Mouse (Mus musculus): ENCODE results near the gene Cpm. TPM values are rescaled to one million over a fixed set of nuclear protein-coding genes. Genes with fewer than 3 reads are reported as not detected.

The Cpm gene
- polyA plus RNA-seq, 1 experiment from 2014 or later = 49.3 TPM

GRCm38 (mm10) chr10:117707114-117707838 is 78.0 kb downstream of the Cpm start:
- no peaks in the 10 kb centered on the region for H3K27me3 ChIP-seq
- peaks cover 15% of the 10 kb centered on the region for H3K4me1 ChIP-seq
- 89% methylated on average over 2 of the region's 2 CpGs for WGBS
- no peak for ATAC-seq (ENCODE audit: borderline replicate concordance, extremely low read depth, low FRiP score, low TSS enrichment)
- H3K9me3 ChIP-seq = no peaks in the 10 kb centered on the region
- H3K9ac ChIP-seq = no peak overlapping the region
- no peak overlapping the region for H3K4me2 ChIP-seq
- no peak overlapping the region for H3K27ac ChIP-seq
- H3K36me3 ChIP-seq = peaks cover 51% of the 10 kb centered on the region
- no peak overlapping the region for H3K4me3 ChIP-seq

GRCm38 (mm10) chr10:117708376-117708775 is 79.1 kb downstream of the Cpm start:
- 94% methylated on average over 2 of the region's 2 CpGs for WGBS
- peaks cover 15% of the 10 kb centered on the region for H3K4me1 ChIP-seq
- H3K9me3 ChIP-seq = no peaks in the 10 kb centered on the region
- peaks cover 42% of the 10 kb centered on the region for H3K36me3 ChIP-seq
- H3K4me2 ChIP-seq = no peak overlapping the region
- H3K27ac ChIP-seq = no peak overlapping the region
- no peak overlapping the region for H3K9ac ChIP-seq
- H3K27me3 ChIP-seq = no peaks in the 10 kb centered on the region
- no peak overlapping the region; the same call in 1 of the 2 replicates for H3K4me3 ChIP-seq
- ATAC-seq (ENCODE audit: borderline replicate concordance, extremely low read depth, low FRiP score, low TSS enrichment) = no peak

- no peaks in the 10 kb centered on the region for H3K9me3 ChIP-seq
- ATAC-seq (ENCODE audit: borderline replicate concordance, extremely low read depth, low FRiP score, low TSS enrichment) = no peak
- H3K9ac ChIP-seq = peak overlapping the region; percentile 10; the same call in 1 of the 2 replicates
- peak overlapping the region; percentile 84 for H3K4me3 ChIP-seq
- peaks cover 37% of the 10 kb centered on the region for H3K36me3 ChIP-seq
- peak overlapping the region; percentile 66 for H3K4me2 ChIP-seq
- H3K27me3 ChIP-seq = no peaks in the 10 kb centered on the region
- 77% methylated on average over 9 of the region's 9 CpGs for WGBS
- peaks cover 15% of the 10 kb centered on the region for H3K4me1 ChIP-seq
- no peak overlapping the region for H3K27ac ChIP-seq
Observed at GRCm38 (mm10) chr10:117708856-117709255, 79.6 kb downstream of the Cpm start.

GRCm38 (mm10) chr10:117709326-117709830 is 80.1 kb downstream of the Cpm start:
- 33% methylated on average over 12 of the region's 12 CpGs for WGBS
- Histone ChIP-seq H3K4me3 (peak overlapping the region; percentile 84), H3K9me3 (no peaks in the 10 kb centered on the region), H3K27me3 (no peaks in the 10 kb centered on the region), H3K27ac (peak overlapping the region; percentile 95), H3K9ac (peak overlapping the region; percentile 99), H3K4me2 (peak overlapping the region; percentile 66), H3K36me3 (peaks cover 32% of the 10 kb centered on the region), H3K4me1 (peaks cover 15% of the 10 kb centered on the region)
- no peak for ATAC-seq (ENCODE audit: borderline replicate concordance, extremely low read depth, low FRiP score, low TSS enrichment)

- Histone ChIP-seq H3K4me1 (peaks cover 15% of the 10 kb centered on the region), H3K9ac (peak overlapping the region; percentile 99), H3K27me3 (no peaks in the 10 kb centered on the region), H3K4me3 (peak overlapping the region; percentile 84), H3K36me3 (peaks cover 26% of the 10 kb centered on the region), H3K4me2 (peak overlapping the region; percentile 66), H3K9me3 (no peaks in the 10 kb centered on the region), H3K27ac (peak overlapping the region; percentile 95)
- WGBS = under 1% methylated on average over 60 of the region's 71 CpGs
- peak; percentile 84 for ATAC-seq (ENCODE audit: borderline replicate concordance, extremely low read depth, low FRiP score, low TSS enrichment)
Observed at GRCm38 (mm10) chr10:117709930-117710603, 80.8 kb downstream of the Cpm start.

- ATAC-seq (ENCODE audit: borderline replicate concordance, extremely low read depth, low FRiP score, low TSS enrichment) = peak; percentile 93
- no peaks in the 10 kb centered on the region for H3K27me3 ChIP-seq
- H3K4me2 ChIP-seq = peak within 1 kb of the TSS; percentile 67
Observed at GRCm38 (mm10) chr10:117710604-117711141, 81.4 kb downstream of the Cpm start, which contains the start of gene Mdm2. TSS of gene Mdm2 (minus strand) at chr10:117710758.

GRCm38 (mm10) chr10:117711408-117711807 is 82.1 kb downstream of the Cpm start:
- H3K4me3 ChIP-seq = peak overlapping the region; percentile 84
- ATAC-seq (ENCODE audit: borderline replicate concordance, extremely low read depth, low FRiP score, low TSS enrichment) = no peak
- 64% methylated on average over 5 of the region's 5 CpGs for WGBS
- no peaks in the 10 kb centered on the region for H3K27me3 ChIP-seq
- H3K36me3 ChIP-seq = peaks cover 18% of the 10 kb centered on the region
- no peaks in the 10 kb centered on the region for H3K9me3 ChIP-seq
- H3K27ac ChIP-seq = peak overlapping the region; percentile 64; the same call in 1 of the 2 replicates
- peak overlapping the region; percentile 99; the same call in 1 of the 2 replicates for H3K9ac ChIP-seq
- H3K4me2 ChIP-seq = peak overlapping the region; percentile 67
- peaks cover 15% of the 10 kb centered on the region for H3K4me1 ChIP-seq

More at GRCm38 (mm10) chr10:117710604-117711141, 81.4 kb downstream of the Cpm start, which contains the start of gene Mdm2:
- H3K27ac ChIP-seq = peak within 1 kb of the TSS; percentile 95
- H3K9me3 ChIP-seq = no peaks in the 10 kb centered on the region
- H3K4me3 ChIP-seq = peak within 1 kb of the TSS; percentile 84
- peak within 1 kb of the TSS; percentile 99 for H3K9ac ChIP-seq
- H3K4me1 ChIP-seq = peaks cover 15% of the 10 kb centered on the region
- peaks cover 19% of the 10 kb centered on the region for H3K36me3 ChIP-seq
- WGBS = under 1% methylated on average over 52 of the region's 52 CpGs

- 88% methylated on average over 9 of the region's 9 CpGs for WGBS
- Histone ChIP-seq H3K27ac (no peak overlapping the region), H3K9me3 (no peaks in the 10 kb centered on the region), H3K4me2 (no peak overlapping the region), H3K4me3 (no peak overlapping the region), H3K36me3 (peaks cover 10% of the 10 kb centered on the region), H3K4me1 (peaks cover 15% of the 10 kb centered on the region), H3K9ac (no peak overlapping the region), H3K27me3 (no peaks in the 10 kb centered on the region)
- no peak for ATAC-seq (ENCODE audit: borderline replicate concordance, extremely low read depth, low FRiP score, low TSS enrichment)
Observed at GRCm38 (mm10) chr10:117712191-117712754, 83.0 kb downstream of the Cpm start.

- Histone ChIP-seq H3K27ac (no peak overlapping the region), H3K4me2 (no peak overlapping the region), H3K9ac (no peak overlapping the region), H3K4me1 (peaks cover 21% of the 10 kb centered on the region), H3K4me3 (no peak overlapping the region), H3K27me3 (no peaks in the 10 kb centered on the region), H3K36me3 (peaks cover 4% of the 10 kb centered on the region; the same call in 1 of the 2 replicates), H3K9me3 (no peaks in the 10 kb centered on the region)
- ATAC-seq (ENCODE audit: borderline replicate concordance, extremely low read depth, low FRiP score, low TSS enrichment) = no peak
- WGBS = 88% methylated on average over 9 of the region's 9 CpGs
Observed at GRCm38 (mm10) chr10:117712871-117713270, 83.6 kb downstream of the Cpm start.

GRCm38 (mm10) chr10:117713466-117713865 is 84.2 kb downstream of the Cpm start:
- Histone ChIP-seq H3K9me3 (no peaks in the 10 kb centered on the region), H3K36me3 (peaks cover 4% of the 10 kb centered on the region; the same call in 1 of the 2 replicates), H3K27ac (no peak overlapping the region), H3K4me1 (peaks cover 27% of the 10 kb centered on the region), H3K4me2 (no peak overlapping the region), H3K4me3 (no peak overlapping the region), H3K27me3 (no peaks in the 10 kb centered on the region), H3K9ac (no peak overlapping the region)
- no peak for ATAC-seq (ENCODE audit: borderline replicate concordance, extremely low read depth, low FRiP score, low TSS enrichment)
- 88% methylated on average over 8 of the region's 8 CpGs for WGBS

- H3K9ac ChIP-seq = no peak overlapping the region
- H3K27me3 ChIP-seq = no peaks in the 10 kb centered on the region
- H3K9me3 ChIP-seq = no peaks in the 10 kb centered on the region
- no peak overlapping the region for H3K4me2 ChIP-seq
- no peak overlapping the region for H3K4me3 ChIP-seq
- no peak for ATAC-seq (ENCODE audit: borderline replicate concordance, extremely low read depth, low FRiP score, low TSS enrichment)
- H3K4me1 ChIP-seq = peaks cover 25% of the 10 kb centered on the region
- no peak overlapping the region for H3K27ac ChIP-seq
- no peaks in the 10 kb centered on the region for H3K36me3 ChIP-seq
- WGBS = 81% methylated on average over 3 of the region's 3 CpGs
Observed at GRCm38 (mm10) chr10:117714048-117714545, 84.8 kb downstream of the Cpm start.
